Mouse (Mus musculus) spleen, adult 2 months (tissue): Measurements from ENCODE around the gene Sh2b1. TPM values are rescaled to one million over a fixed set of nuclear protein-coding genes. Genes with fewer than 3 reads are reported as not detected.

Source experiments
- DNase-seq, 2 experiments: peaks; one replicate each; pipeline versions ENCODE4 v3.0.0 to v3.0.0-alpha.2; 2012 to 2021; ENCODE audit warnings: low spot score in 2 of 2, low read depth in 1 of 2
- H3K27ac ChIP-seq: fragments of 200-500 bp; 2 replicates; pipeline ENCODE4 v1.5.1; 2012; ENCODE audit warnings: low read length, inconsistent platforms; ENCODE audit not compliant: insufficient read depth
- H3K27me3 ChIP-seq: fragments of 200-500 bp; 2 replicates; pipeline ENCODE4 v1.6.1; 2012; ENCODE audit warnings: mild to moderate bottlenecking, moderate library complexity, low read length, inconsistent platforms; ENCODE audit not compliant: control insufficient read depth, insufficient read depth
- H3K36me3 ChIP-seq: fragments of 200-500 bp; 2 replicates; pipeline ENCODE4 v1.6.1; 2012; ENCODE audit warnings: mild to moderate bottlenecking, low read length, inconsistent platforms; ENCODE audit not compliant: control insufficient read depth, insufficient read depth
- H3K4me1 ChIP-seq: fragments of 200-500 bp; 2 replicates; pipeline ENCODE4 v1.6.1; 2011; ENCODE audit warnings: inconsistent platforms; ENCODE audit not compliant: control insufficient read depth, insufficient read depth, insufficient read length
- H3K4me3 ChIP-seq: fragments of 200-500 bp; 2 replicates; pipeline ENCODE4 v1.5.1; 2011; ENCODE audit warnings: mild to moderate bottlenecking, inconsistent platforms; ENCODE audit not compliant: insufficient read depth, insufficient read length; ENCODE audit errors: extremely low read depth
- CTCF ChIP-seq: fragments of 200-500 bp; IDR thresholded peaks from 2 replicates; pipeline ENCODE4 v1.5.1; 2011; ENCODE audit warnings: mild to moderate bottlenecking, inconsistent platforms; ENCODE audit not compliant: insufficient read depth, insufficient read length, insufficient replicate concordance; ENCODE audit errors: extremely low read depth
- POLR2A ChIP-seq: fragments of 200-500 bp; IDR thresholded peaks from 2 replicates; pipeline ENCODE4 v1.6.1; 2011; ENCODE audit warnings: low read depth, low read length, inconsistent platforms
- WGBS: fragments of 180-500 bp; shearing (Covaris S2); methylation state at CpG from one replicate; pipeline ENCODE4 v1.1.7; 2018; 5-methylcytosine and 5-hydroxymethylcytosine counted together
- polyA plus RNA-seq: library from polyadenylated mRNA; depleted of rRNA; stranded (reverse); fragments of >200 nt; gene quantifications from 2 replicates; pipeline ENCODE4 v1.2.3, GENCODE M21; 2012

Gene Sh2b1
- polyA plus RNA-seq, 1 experiment, result 53.4 TPM

GRCm38 (mm10) chr7:126456382-126457266 lies 18.6 kb downstream of the Sh2b1 start:
- no peak for DNase-seq
- Histone ChIP-seq H3K27me3 (no peaks in the 10 kb centered on the region), H3K36me3 (no peaks in the 10 kb centered on the region), H3K4me3 (no peak overlapping the region), H3K4me1 (no peaks in the 10 kb centered on the region), H3K27ac (no peak overlapping the region)
- TF ChIP-seq CTCF, result no peak
- no peak for TF ChIP-seq POLR2A
- 68% methylated on average over 17 of the region's 17 CpGs for WGBS

- no peaks in the 10 kb centered on the region for H3K4me1 ChIP-seq
- 74% methylated on average over 2 of the region's 2 CpGs for WGBS
- H3K27ac ChIP-seq, result no peak overlapping the region
- no peak overlapping the region for H3K4me3 ChIP-seq
- TF ChIP-seq POLR2A (no peak), CTCF (no peak)
- no peak for DNase-seq
- no peaks in the 10 kb centered on the region for H3K36me3 ChIP-seq
- no peaks in the 10 kb centered on the region for H3K27me3 ChIP-seq
Measured at GRCm38 (mm10) chr7:126455242-126455641, 20.0 kb downstream of the Sh2b1 start.

DNA sequence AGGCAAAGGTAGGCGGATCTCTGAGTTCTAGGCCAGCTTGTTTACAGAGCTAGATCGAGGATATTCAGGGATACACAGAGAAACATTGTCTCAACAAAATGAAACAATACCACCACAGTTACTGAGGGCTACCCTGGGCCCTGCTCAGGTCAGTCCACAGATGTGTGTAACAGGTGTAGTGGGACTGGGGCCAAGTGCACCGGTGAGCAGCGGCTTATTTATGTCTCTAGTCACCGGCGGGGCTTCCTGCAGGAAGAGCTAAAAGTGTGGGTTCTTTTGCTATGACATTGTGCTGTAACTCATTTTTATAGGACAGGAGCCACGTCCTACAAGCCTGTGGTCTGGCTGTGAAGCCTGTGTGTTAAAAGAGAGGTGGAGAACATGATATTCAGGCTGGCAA lies 21.4 kb downstream of the Sh2b1 start:
- no peak for TF ChIP-seq CTCF
- no peak for TF ChIP-seq POLR2A
- Histone ChIP-seq H3K27me3 (no peaks in the 10 kb centered on the region), H3K36me3 (no peaks in the 10 kb centered on the region), H3K4me1 (no peaks in the 10 kb centered on the region), H3K27ac (no peak overlapping the region), H3K4me3 (no peak overlapping the region)
- no peak for DNase-seq
- 29% methylated on average over 7 of the region's 7 CpGs for WGBS

DNA sequence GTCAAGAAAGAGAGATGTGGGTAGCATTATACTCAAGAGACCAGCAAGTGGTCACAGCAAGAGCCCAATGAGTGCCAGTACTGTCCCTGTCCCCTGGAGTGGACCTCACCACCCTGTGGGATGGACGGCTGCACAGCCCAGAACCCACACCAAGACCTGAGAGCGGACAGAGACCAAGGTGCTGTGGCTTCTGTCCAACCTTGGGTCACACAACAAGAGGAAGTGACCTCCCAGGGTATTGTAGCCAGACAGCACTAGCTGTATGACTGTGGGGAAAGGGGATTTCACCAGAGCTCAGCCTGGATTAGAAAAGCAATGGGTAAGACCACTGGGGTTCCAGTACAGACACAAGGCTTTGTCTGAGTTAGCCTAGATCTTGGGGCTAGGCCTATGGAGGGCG lies 23.0 kb downstream of the Sh2b1 start:
- no peak for DNase-seq
- Histone ChIP-seq H3K36me3 (peaks cover 3% of the 10 kb centered on the region; the same call in 1 of the 2 replicates), H3K27ac (no peak overlapping the region), H3K4me1 (no peaks in the 10 kb centered on the region), H3K27me3 (no peaks in the 10 kb centered on the region), H3K4me3 (no peak overlapping the region)
- TF ChIP-seq CTCF, result no peak
- no peak for TF ChIP-seq POLR2A
- WGBS, result 84% methylated on average over 3 of the region's 3 CpGs

DNA sequence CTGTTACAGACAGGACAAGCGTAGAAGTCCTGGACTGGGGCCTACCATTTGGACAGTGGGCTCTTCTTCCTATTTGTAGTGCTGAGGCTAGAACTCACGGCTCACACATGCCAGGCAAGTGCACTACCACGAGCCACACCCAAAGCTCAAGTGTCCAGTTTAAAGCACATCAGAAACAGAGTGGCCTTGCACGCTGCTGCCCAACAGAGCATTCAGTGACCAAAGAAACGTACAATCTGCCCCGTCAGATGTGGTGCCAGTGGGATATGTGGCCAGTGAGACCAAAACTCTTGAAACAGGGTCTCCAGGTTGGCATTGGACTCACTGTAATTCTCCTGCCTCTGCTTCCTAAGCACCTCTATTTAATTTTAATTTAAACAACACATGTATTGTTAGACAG lies 24.6 kb downstream of the Sh2b1 start:
- Histone ChIP-seq H3K4me3 (no peak overlapping the region), H3K4me1 (no peaks in the 10 kb centered on the region), H3K27me3 (no peaks in the 10 kb centered on the region), H3K27ac (no peak overlapping the region), H3K36me3 (peaks cover 14% of the 10 kb centered on the region)
- no peak for DNase-seq
- 92% methylated on average over 6 of the region's 6 CpGs for WGBS
- no peak for TF ChIP-seq CTCF
- TF ChIP-seq POLR2A, result no peak

GRCm38 (mm10) chr7:126449991-126450390 lies 25.2 kb downstream of the Sh2b1 start:
- WGBS, result 93% methylated on average over 18 of the region's 18 CpGs
- Histone ChIP-seq H3K4me3 (no peak overlapping the region), H3K36me3 (peaks cover 21% of the 10 kb centered on the region), H3K27ac (no peak overlapping the region), H3K4me1 (no peaks in the 10 kb centered on the region), H3K27me3 (no peaks in the 10 kb centered on the region)
- DNase-seq, result no peak
- TF ChIP-seq CTCF, result no peak
- TF ChIP-seq POLR2A, result no peak

- Histone ChIP-seq H3K4me1 (no peaks in the 10 kb centered on the region), H3K27me3 (no peaks in the 10 kb centered on the region), H3K36me3 (peaks cover 32% of the 10 kb centered on the region), H3K4me3 (no peak overlapping the region), H3K27ac (no peak overlapping the region)
- TF ChIP-seq POLR2A, result no peak
- TF ChIP-seq CTCF, result no peak
- 58% methylated on average over 19 of the region's 19 CpGs for WGBS
- DNase-seq, result no peak
Measured at GRCm38 (mm10) chr7:126448481-126448880, 26.7 kb downstream of the Sh2b1 start.
